Mouse (Mus musculus) heart, postnatal 0 days (tissue): ENCODE measurements at regions not wholly inside any gene's neighbourhood (a gene's known extent, or its start where the extent isn't known, plus 50 kb on each side); places are given as distances from the start of the nearest gene placed in this dataset.

ENCODE experiments used
- CTCF ChIP-seq: IDR thresholded peaks from 2 replicates; pipeline ENCODE4 v1.5.1; 2016; ENCODE audit warnings: antibody characterized with exemption, control low read depth, low read depth
- EP300 ChIP-seq: IDR thresholded peaks from 2 replicates; pipeline ENCODE4 v1.6.1; 2016; ENCODE audit warnings: antibody characterized with exemption, low read depth

- TF ChIP-seq CTCF (no peak), EP300 (no peak)
These were observed 293.7 kb downstream of the Gm9195 start for GRCm38 (mm10) chr14:72197972-72198371.
